Mouse (Mus musculus) G1E-ER4 (cell line): ENCODE results near the gene Snrpn. TPM values are rescaled to one million over a fixed set of nuclear protein-coding genes. Genes with fewer than 3 reads are reported as not detected.
A peak's percentile ranks its signal among the peaks of the same experiment; 100 is the strongest.

ENCODE experiments used
- GATA1 ChIP-seq: IDR thresholded peaks from one replicate; pipeline ENCODE4 v1.8.0; 2012; ENCODE audit warnings: low read length, inconsistent platforms
- polyA plus RNA-seq: library from polyadenylated mRNA; stranded (reverse); fragments of >175 nt; gene quantifications from 2 replicates; pipeline ENCODE4 v1.2.3, GENCODE M21; 2012

Gene Snrpn
- polyA plus RNA-seq, 1 experiment: 265 TPM

GRCm38 (mm10) chr7:60003006-60003865 is 136.8 kb downstream of the Snrpn start:
- TF ChIP-seq GATA1: peak; percentile 7

DNA sequence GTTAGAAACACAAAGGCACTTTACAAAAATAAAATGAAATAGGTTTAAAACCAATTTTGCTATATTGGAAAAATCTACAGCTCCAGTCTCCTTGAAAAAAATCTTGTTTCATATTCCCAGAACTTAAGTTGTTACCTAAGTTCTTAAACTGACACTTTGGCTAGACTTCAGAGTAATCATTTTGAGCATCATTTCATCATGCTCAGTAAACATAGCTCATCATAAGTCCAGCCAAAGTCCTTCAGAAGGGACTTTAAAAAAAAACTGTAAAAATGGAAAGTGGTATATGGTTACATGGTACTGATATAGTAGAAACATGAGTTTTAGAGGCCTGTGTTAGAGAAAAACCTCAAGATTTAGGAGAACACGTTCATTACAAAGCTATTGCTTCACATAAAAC is 161.4 kb downstream of the Snrpn start:
- no peak for TF ChIP-seq GATA1

Other genes starting within 250 kb of the Snrpn start
- not detected in 2 replicates for gene Snurf, start 135.2 kb downstream of the Snrpn start, polyA plus RNA-seq
- 60.8 and 104 TPM in 2 replicates for gene Gm38393, start 135.2 kb downstream of the Snrpn start, polyA plus RNA-seq